Mouse (Mus musculus): ENCODE measurements at regions not wholly inside any gene's neighbourhood (a gene's known extent, or its start where the extent isn't known, plus 50 kb on each side); places are given as distances from the start of the nearest gene placed in this dataset.

GRCm38 (mm10) chr13:28530947-28531346, 273.6 kb downstream of the Gm11361 start:
- no peak for DNase-seq (ENCODE audit: low read depth, low spot score)
- TF ChIP-seq GATA1 (IDR thresholded peaks at IDR 0.05; ENCODE audit: low read depth, low read length) (no peak), SIN3A (IDR thresholded peaks at IDR 0.05; ENCODE audit: low read length) (no peak), SMC3 (IDR thresholded peaks at IDR 0.05; ENCODE audit: low read depth, low read length) (no peak), POLR2AphosphoS5 (IDR thresholded peaks at IDR 0.05; ENCODE audit: borderline replicate concordance, low read depth, low read length) (no peak), NRF1 (IDR thresholded peaks at IDR 0.05; ENCODE audit: insufficient read depth, low read depth, low read length, poor library complexity, severe bottlenecking) (no peak), USF2 (IDR thresholded peaks at IDR 0.05; ENCODE audit: borderline replicate concordance in 1 of 2, insufficient read depth in 1 of 2, low read depth in 1 of 2, low read length in 2 of 2) (no peak)
- H3K36me3 ChIP-seq (ENCODE audit: control insufficient read depth in 1 of 2, insufficient read depth in 2 of 2, low read length in 2 of 2) = no peaks in the 10 kb centered on the region
- no peak overlapping the region for H3K27ac ChIP-seq (ENCODE audit: control insufficient read depth, low read depth, low read length)
- no peaks in the 10 kb centered on the region for H3K79me2 ChIP-seq (ENCODE audit: control insufficient read depth, insufficient read depth, low read length, poor library complexity)
- no peaks in the 10 kb centered on the region for H3K9me3 ChIP-seq (replicated peaks; ENCODE audit: insufficient read depth, low read length)
- H3K4me3 ChIP-seq (ENCODE audit: control insufficient read depth in 1 of 2, insufficient read depth in 1 of 2, low read depth in 2 of 2, low read length in 2 of 2) = no peak overlapping the region
- H3K4me1 ChIP-seq (ENCODE audit: control insufficient read depth in 1 of 2, insufficient read depth in 2 of 2, low read length in 2 of 2) = no peaks in the 10 kb centered on the region
- no peaks in the 10 kb centered on the region for H3K27me3 ChIP-seq (ENCODE audit: control insufficient read depth in 1 of 2, insufficient read depth in 2 of 2, low read length in 2 of 2)
- no peak overlapping the region for H3K9ac ChIP-seq (ENCODE audit: control insufficient read depth, low read depth, low read length, poor library complexity, severe bottlenecking)

- Histone ChIP-seq H3K36me3 (ENCODE audit: control insufficient read depth in 1 of 2, insufficient read depth in 2 of 2, low read length in 2 of 2) (no peaks in the 10 kb centered on the region), H3K9me3 (replicated peaks; ENCODE audit: insufficient read depth, low read length) (no peaks in the 10 kb centered on the region), H3K9ac (ENCODE audit: control insufficient read depth, low read depth, low read length, poor library complexity, severe bottlenecking) (no peak overlapping the region), H3K79me2 (ENCODE audit: control insufficient read depth, insufficient read depth, low read length, poor library complexity) (no peaks in the 10 kb centered on the region), H3K27me3 (ENCODE audit: control insufficient read depth in 1 of 2, insufficient read depth in 2 of 2, low read length in 2 of 2) (no peaks in the 10 kb centered on the region), H3K4me1 (ENCODE audit: control insufficient read depth in 1 of 2, insufficient read depth in 2 of 2, low read length in 2 of 2) (no peaks in the 10 kb centered on the region), H3K4me3 (ENCODE audit: control insufficient read depth in 1 of 2, insufficient read depth in 1 of 2, low read depth in 2 of 2, low read length in 2 of 2) (no peak overlapping the region), H3K27ac (ENCODE audit: control insufficient read depth, low read depth, low read length) (no peak overlapping the region)
- TF ChIP-seq GABPA (IDR thresholded peaks at IDR 0.05; ENCODE audit: low read depth, low read length) = no peak
- no peak for TF ChIP-seq USF1 (IDR thresholded peaks at IDR 0.05; ENCODE audit: low read depth, low read length)
- no peak for TF ChIP-seq MAZ (IDR thresholded peaks at IDR 0.05; ENCODE audit: low read depth, low read length)
- DNase-seq (ENCODE audit: low read depth, low spot score) = no peak
Observed at GRCm38 (mm10) chr13:28528898-28529511, 271.7 kb downstream of the Gm11361 start.

- Histone ChIP-seq H3K9me3 (replicated peaks; ENCODE audit: insufficient read depth, low read length) (no peaks in the 10 kb centered on the region), H3K79me2 (ENCODE audit: control insufficient read depth, insufficient read depth, low read length, poor library complexity) (no peaks in the 10 kb centered on the region), H3K36me3 (ENCODE audit: control insufficient read depth in 1 of 2, insufficient read depth in 2 of 2, low read length in 2 of 2) (no peaks in the 10 kb centered on the region), H3K9ac (ENCODE audit: control insufficient read depth, low read depth, low read length, poor library complexity, severe bottlenecking) (no peak overlapping the region), H3K27me3 (ENCODE audit: control insufficient read depth in 1 of 2, insufficient read depth in 2 of 2, low read length in 2 of 2) (no peaks in the 10 kb centered on the region), H3K4me1 (ENCODE audit: control insufficient read depth in 1 of 2, insufficient read depth in 2 of 2, low read length in 2 of 2) (no peaks in the 10 kb centered on the region), H3K4me3 (ENCODE audit: control insufficient read depth in 1 of 2, insufficient read depth in 1 of 2, low read depth in 2 of 2, low read length in 2 of 2) (no peak overlapping the region), H3K27ac (ENCODE audit: control insufficient read depth, low read depth, low read length) (no peak overlapping the region)
- TF ChIP-seq SIN3A (IDR thresholded peaks at IDR 0.05; ENCODE audit: low read length) (no peak), E2F4 (IDR thresholded peaks at IDR 0.05; ENCODE audit: borderline replicate concordance, low read depth, low read length) (no peak), GABPA (IDR thresholded peaks at IDR 0.05; ENCODE audit: low read depth, low read length) (no peak), ELF1 (IDR thresholded peaks at IDR 0.05; ENCODE audit: low read depth, low read length) (no peak), MYB (IDR thresholded peaks at IDR 0.05; ENCODE audit: low read depth, low read length) (no peak), ZC3H11A (IDR thresholded peaks at IDR 0.05; ENCODE audit: low read depth, low read length) (no peak), CTCF (IDR thresholded peaks at IDR 0.05 in 2 of 3, conservative IDR thresholded peaks at IDR 0.05 in 1 of 3; ENCODE audit: control insufficient read depth in 1 of 3, insufficient read depth in 1 of 3, low read depth in 2 of 3, low read length in 3 of 3, poor library complexity in 1 of 3, severe bottlenecking in 1 of 3) (no peak), MXI1 (IDR thresholded peaks at IDR 0.05; ENCODE audit: low read depth, low read length) (no peak)
- DNase-seq (ENCODE audit: low read depth, low spot score) = no peak
Observed at GRCm38 (mm10) chr13:28526299-28526698, 269.0 kb downstream of the Gm11361 start.

All from MEL (cell line).